Mouse (Mus musculus) left cerebral cortex, adult 18-20 months (tissue): Measurements from ENCODE around the gene Jade3. TPM values are rescaled to one million over a fixed set of nuclear protein-coding genes. Genes with fewer than 3 reads are reported as not detected.

Experiments
- DNase-seq, 2 experiments: peaks; one replicate each; pipeline ENCODE4 v3.0.0; 2021 to 2022; ENCODE audit warnings: low spot score in 2 of 2, mixed read lengths in 1 of 2
- total RNA-seq, 2 experiments: library from RNA; stranded (reverse); gene quantifications; 2 replicates each; pipeline ENCODE4 v1.2.3; 2021

Jade3 gene
- total RNA-seq, 2 experiments from 2014 or later, result 7.2 to 9.1 TPM

DNA sequence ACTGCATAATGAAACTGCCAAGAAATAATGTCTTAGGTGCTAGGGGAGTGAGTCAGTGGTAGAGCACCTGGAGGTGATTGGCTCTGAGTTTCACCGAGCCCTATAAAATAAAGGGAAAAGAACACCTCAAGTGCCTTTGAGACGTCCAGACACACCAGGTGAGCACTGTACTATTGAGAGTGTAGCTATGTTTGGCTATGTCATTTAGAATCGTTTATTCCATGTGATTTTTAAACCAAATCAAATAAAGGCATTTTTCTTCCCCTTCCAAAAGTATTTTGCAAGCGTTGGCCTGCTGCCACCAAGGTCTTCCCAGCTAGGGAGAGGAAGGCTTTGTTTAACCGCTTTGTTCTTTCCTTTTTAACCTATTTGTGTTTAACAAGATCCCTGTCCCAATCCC lies 122.1 kb downstream of the Jade3 start:
- no peak for DNase-seq

DNA sequence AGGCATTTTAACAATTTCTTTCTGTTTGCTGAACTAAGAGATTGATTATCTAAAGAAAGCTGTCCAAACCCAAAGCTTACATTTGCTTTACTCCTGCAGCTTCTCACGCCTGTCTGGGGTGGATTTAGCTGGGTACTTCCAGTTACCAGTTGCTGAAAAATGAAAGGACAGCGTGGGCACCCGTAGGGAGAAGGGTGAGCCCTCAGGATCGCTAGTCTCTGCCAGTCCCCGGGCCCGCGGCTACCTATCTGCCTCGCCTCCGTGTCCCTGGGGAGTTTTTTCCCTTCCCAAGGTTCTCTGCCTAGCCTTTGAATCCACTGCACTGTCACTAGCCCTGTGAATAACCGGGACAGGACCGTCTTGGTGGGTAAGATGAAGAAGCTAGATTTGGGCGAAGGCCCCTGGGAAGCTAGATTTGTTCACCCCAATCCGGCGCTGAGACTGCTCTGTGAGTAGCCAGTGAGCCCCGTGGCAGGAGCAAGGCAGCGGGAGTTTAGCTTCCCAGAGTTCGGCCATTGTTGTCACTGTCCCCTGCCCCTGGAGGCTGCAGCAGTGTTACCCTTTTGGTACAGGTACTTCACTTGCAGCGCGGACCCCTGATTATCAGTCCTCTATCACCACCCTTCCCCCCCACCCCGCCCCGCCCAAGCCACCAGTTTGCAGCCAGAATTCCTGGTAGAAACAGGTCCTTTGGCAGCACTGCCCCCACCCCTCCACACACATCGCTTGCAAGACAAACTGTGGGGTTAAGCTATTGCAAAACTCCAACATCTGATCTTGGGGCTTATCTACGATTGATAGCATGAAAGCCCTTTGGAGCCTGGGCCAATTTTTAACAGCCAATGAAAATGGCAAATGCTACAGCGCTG lies 122.8 kb downstream of the Jade3 start:
- DNase-seq, result peak; percentile 2 to 12

DNA sequence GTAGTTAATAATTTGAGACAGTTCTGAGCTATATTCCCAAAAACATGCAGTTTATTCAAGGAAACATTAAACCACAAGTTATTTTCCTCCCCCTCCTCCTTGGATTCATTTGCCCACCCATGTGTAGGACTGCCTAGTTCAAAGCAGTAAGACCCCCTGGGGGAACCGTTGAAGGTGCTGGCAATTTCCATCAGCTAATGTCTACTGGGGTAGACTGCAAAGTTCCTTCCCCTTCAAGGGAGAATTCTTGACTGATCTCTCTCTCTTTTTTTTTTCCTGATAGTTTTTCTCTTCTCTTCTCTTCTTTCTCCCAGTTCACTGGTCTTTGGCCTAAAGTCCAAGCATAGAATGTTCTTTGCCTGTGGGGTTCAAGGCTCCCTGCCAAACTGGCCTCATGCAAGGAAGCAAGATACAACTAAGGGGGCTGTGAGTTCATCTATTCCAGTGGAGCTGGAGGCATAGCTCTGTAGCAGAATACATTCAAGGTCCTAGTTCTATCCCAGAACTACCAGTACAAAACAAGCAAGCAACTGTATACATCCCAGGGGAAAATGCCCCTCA lies 123.5 kb downstream of the Jade3 start:
- DNase-seq, result no peak

DNA sequence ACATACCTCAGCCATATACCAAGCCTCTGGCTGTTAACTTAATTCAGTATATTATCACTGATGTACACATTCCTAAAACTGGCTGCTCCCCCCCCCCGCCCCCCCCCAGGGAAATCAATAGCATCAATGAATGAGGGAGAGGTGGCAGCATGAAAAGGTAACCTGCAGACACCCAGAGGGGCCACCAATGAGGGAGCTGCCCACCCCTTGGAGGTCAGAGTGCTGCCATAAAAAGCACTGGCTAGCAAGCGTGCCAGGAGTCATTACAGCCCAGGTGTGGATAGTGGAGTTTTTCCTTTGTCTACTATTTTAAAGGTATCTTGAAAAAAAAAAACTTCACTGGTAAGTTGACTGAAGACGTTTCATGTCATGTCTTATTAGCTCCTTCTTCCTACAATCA lies 124.0 kb downstream of the Jade3 start, which contains the start of gene Rgn:
Gene Rgn, plus strand, starts transcription at position 256 of the 400 bp plus-strand sequence.
- no peak for DNase-seq

DNA sequence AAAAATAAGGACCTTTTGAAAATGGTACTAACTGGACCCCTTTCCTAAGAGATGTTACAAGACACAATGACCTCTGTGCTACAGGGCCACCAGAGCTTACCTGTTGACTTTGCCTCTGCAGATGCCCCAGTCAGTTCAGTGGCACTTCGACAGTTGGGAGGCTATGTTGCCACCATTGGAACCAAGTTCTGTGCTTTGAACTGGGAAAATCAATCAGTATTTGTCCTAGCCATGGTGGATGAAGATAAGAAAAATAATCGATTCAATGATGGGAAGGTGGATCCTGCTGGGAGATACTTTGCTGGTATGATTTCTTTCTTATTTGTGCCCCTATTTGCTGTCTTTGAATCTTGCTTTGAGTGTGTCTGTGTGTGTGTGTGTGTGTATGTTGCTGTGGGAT lies 126.7 kb downstream of the Jade3 start:
- no peak for DNase-seq

DNA sequence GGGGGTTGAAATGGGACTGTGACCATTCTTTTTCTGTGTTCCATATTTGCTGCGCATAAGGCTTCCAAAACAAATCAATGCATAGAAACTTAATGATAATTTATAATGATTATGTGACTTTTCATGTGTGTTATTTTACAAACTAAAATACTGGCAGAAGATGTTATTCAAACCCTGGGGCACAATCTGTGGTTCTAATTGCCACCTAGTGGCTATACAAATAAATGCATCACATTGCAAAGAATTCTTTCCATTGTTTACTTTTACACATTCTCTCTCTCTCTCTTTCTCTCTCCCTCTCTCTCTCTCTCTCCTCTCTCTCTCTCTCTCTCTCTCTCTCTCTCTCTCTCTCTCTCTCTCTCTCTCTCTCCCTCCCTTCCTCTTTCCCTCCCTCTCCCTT lies 136.4 kb downstream of the Jade3 start:
- no peak for DNase-seq

DNA sequence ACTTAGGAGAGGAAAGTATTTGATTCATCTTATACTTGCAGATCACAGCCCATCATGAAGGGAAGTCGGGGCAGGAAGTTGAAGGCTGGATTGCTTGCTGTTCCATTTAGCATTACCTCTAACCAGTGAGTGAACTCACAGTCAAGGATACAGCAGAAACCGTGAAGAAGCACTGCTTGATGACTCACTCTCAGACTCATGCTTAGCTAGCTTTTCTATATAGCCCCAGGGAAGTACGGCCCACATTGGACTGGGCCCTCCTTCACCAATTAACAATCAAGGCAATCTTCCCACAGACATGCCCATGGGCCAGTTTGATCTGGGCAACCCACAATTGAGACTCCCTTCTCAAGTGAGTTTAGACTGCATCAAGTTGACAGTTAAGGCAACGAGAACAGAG lies 138.5 kb downstream of the Jade3 start:
- DNase-seq, result no peak

Other genes with a start within 250 kb of the Jade3 start
- 10 to 100 TPM; 58.7 to 64.2 TPM for gene Slc9a7, start 133.9 kb upstream of the Jade3 start, total RNA-seq
- gene Rp2, start 61.2 kb upstream of the Jade3 start, total RNA-seq, result 10 to 100 TPM; 17.5 to 19.0 TPM
- under 1 TPM; 0.23 to 0.35 TPM for gene Rgn, start 124.1 kb downstream of the Jade3 start, total RNA-seq
- 10 to 100 TPM; 45.0 to 45.1 TPM for gene Rbm10, start 191.8 kb downstream of the Jade3 start, total RNA-seq
- 100 to 1,000 TPM; 146 to 150 TPM for gene Ndufb11, start 191.9 kb downstream of the Jade3 start, total RNA-seq
- 100 to 1,000 TPM; 348 to 355 TPM for gene Uba1, start 232.6 kb downstream of the Jade3 start, total RNA-seq